Mouse (Mus musculus): ENCODE measurements around the gene Uox. TPM values are rescaled to one million over a fixed set of nuclear protein-coding genes. Genes with fewer than 3 reads are reported as not detected.

The Uox gene
- polyA plus RNA-seq, 1 experiment from 2014 or later: not detected

DNA sequence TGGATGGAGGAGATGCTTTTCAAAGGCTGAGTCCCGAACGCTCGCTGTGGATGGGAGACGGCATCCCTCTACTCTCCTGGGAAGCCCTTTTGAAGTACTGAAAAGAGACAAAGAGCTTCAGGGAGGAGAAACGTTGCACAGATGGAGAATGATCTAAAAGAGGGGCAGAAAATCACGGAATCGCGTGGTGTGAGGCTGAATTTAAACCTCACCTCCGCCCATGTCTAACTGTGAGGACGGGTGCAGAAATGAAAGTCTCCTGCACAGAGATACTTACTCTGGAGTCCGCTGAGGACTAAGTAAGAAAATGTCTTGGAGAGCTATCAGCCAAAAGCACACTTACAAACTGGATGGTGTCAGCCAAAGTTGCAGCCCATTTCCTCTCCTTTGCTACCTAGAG is 51.7 kb downstream of the Uox start:
- no peaks in the 10 kb centered on the region for H3K4me1 ChIP-seq (ENCODE audit: control insufficient read depth, insufficient read depth, low read length)
- WGBS: 78% methylated on average over 11 of the region's 11 CpGs
- no peak overlapping the region for H3K4me3 ChIP-seq (ENCODE audit: low read depth, low read length)
- no peaks in the 10 kb centered on the region for H3K9me3 ChIP-seq (replicated peaks; ENCODE audit: control insufficient read depth, low read length, poor library complexity, severe bottlenecking)
- no peaks in the 10 kb centered on the region for H3K36me3 ChIP-seq (ENCODE audit: control insufficient read depth, insufficient read depth, low read length)
- no peaks in the 10 kb centered on the region for H3K27me3 ChIP-seq (ENCODE audit: control insufficient read depth, insufficient read depth, low read depth, low read length)
- no peak overlapping the region for H3K27ac ChIP-seq (ENCODE audit: low read length)
- no peak for ATAC-seq
- H3K9ac ChIP-seq (ENCODE audit: low read depth, low read length): no peak overlapping the region
- no peak overlapping the region for H3K4me2 ChIP-seq (ENCODE audit: low read length)

GRCm38 (mm10) chr3:146625766-146626165 is 55.5 kb downstream of the Uox start:
- no peak for ATAC-seq
- H3K27ac ChIP-seq (ENCODE audit: low read length): no peak overlapping the region
- no peaks in the 10 kb centered on the region for H3K36me3 ChIP-seq (ENCODE audit: control insufficient read depth, insufficient read depth, low read length)
- no peak overlapping the region for H3K4me3 ChIP-seq (ENCODE audit: low read depth, low read length)
- WGBS: 94% methylated on average over 4 of the region's 4 CpGs
- no peaks in the 10 kb centered on the region for H3K27me3 ChIP-seq (ENCODE audit: control insufficient read depth, insufficient read depth, low read depth, low read length)
- H3K4me1 ChIP-seq (ENCODE audit: control insufficient read depth, insufficient read depth, low read length): no peaks in the 10 kb centered on the region
- no peak overlapping the region for H3K4me2 ChIP-seq (ENCODE audit: low read length)
- H3K9ac ChIP-seq (ENCODE audit: low read depth, low read length): no peak overlapping the region
- no peaks in the 10 kb centered on the region for H3K9me3 ChIP-seq (replicated peaks; ENCODE audit: control insufficient read depth, low read length, poor library complexity, severe bottlenecking)

DNA sequence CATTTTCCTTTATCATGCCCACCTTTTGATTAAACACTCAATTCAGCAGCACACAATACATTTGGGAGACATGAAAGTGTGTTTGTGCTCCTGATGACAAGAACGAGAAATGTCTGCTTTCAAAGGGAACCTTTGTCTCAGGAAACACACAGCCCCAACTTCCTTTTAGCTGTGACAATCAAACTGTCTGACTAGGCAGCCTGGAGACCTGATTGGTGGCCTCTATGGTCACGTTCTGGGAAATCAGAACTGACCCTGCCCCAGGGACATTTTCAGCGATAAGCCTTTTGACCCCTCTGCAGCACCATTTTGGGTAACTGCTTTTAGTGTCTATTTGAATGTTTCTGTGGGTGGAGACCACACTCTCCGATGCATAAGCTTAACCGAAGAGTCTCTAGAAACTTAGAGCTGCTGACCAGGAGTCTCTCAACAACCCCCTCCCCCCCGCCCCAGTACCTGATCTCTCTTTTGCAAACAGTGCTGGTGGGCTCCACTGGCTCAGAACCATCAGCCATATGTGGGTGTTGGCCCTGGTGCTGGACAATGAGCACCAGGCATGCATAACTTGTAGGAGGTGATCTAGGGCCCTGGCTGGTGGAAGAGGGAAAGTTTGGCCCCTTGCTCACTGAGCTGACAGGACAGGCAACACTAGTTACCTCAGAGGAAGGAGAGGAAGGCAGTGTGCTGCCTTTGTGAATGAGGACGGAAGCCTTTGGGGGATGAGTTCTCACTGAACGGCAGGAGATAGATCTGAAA is 58.2 kb downstream of the Uox start:
- ATAC-seq: no peak
- H3K9me3 ChIP-seq (replicated peaks; ENCODE audit: control insufficient read depth, low read length, poor library complexity, severe bottlenecking): no peaks in the 10 kb centered on the region
- no peak overlapping the region for H3K9ac ChIP-seq (ENCODE audit: low read depth, low read length)
- no peak overlapping the region for H3K27ac ChIP-seq (ENCODE audit: low read length)
- WGBS: 69% methylated on average over 8 of the region's 8 CpGs
- no peak overlapping the region for H3K4me2 ChIP-seq (ENCODE audit: low read length)
- H3K36me3 ChIP-seq (ENCODE audit: control insufficient read depth, insufficient read depth, low read length): no peaks in the 10 kb centered on the region
- H3K4me3 ChIP-seq (ENCODE audit: low read depth, low read length): no peak overlapping the region
- no peaks in the 10 kb centered on the region for H3K27me3 ChIP-seq (ENCODE audit: control insufficient read depth, insufficient read depth, low read depth, low read length)
- no peaks in the 10 kb centered on the region for H3K4me1 ChIP-seq (ENCODE audit: control insufficient read depth, insufficient read depth, low read length)

- Histone ChIP-seq H3K9me3 (replicated peaks; ENCODE audit: control insufficient read depth, low read length, poor library complexity, severe bottlenecking) (no peaks in the 10 kb centered on the region), H3K27ac (ENCODE audit: low read length) (no peak overlapping the region), H3K9ac (ENCODE audit: low read depth, low read length) (no peak overlapping the region), H3K4me3 (ENCODE audit: low read depth, low read length) (no peak overlapping the region), H3K4me2 (ENCODE audit: low read length) (no peak overlapping the region), H3K36me3 (ENCODE audit: control insufficient read depth, insufficient read depth, low read length) (no peaks in the 10 kb centered on the region), H3K27me3 (ENCODE audit: control insufficient read depth, insufficient read depth, low read depth, low read length) (no peaks in the 10 kb centered on the region), H3K4me1 (ENCODE audit: control insufficient read depth, insufficient read depth, low read length) (no peaks in the 10 kb centered on the region)
- ATAC-seq: no peak
- 91% methylated on average over 5 of the region's 5 CpGs for WGBS
Observed at GRCm38 (mm10) chr3:146632506-146632905, 62.3 kb downstream of the Uox start.

GRCm38 (mm10) chr3:146641818-146642427 is 71.7 kb downstream of the Uox start:
- Histone ChIP-seq H3K4me3 (ENCODE audit: low read depth, low read length) (no peak overlapping the region), H3K27ac (ENCODE audit: low read length) (peak overlapping the region; percentile 20; the same call in 1 of the 2 replicates), H3K9ac (ENCODE audit: low read depth, low read length) (no peak overlapping the region), H3K36me3 (ENCODE audit: control insufficient read depth, insufficient read depth, low read length) (no peaks in the 10 kb centered on the region), H3K4me1 (ENCODE audit: control insufficient read depth, insufficient read depth, low read length) (no peaks in the 10 kb centered on the region), H3K9me3 (replicated peaks; ENCODE audit: control insufficient read depth, low read length, poor library complexity, severe bottlenecking) (no peaks in the 10 kb centered on the region), H3K4me2 (ENCODE audit: low read length) (no peak overlapping the region), H3K27me3 (ENCODE audit: control insufficient read depth, insufficient read depth, low read depth, low read length) (no peaks in the 10 kb centered on the region)
- WGBS: 47% methylated on average over 4 of the region's 4 CpGs
- ATAC-seq: no peak

GRCm38 (mm10) chr3:146649311-146649894 is 79.2 kb downstream of the Uox start:
- no peaks in the 10 kb centered on the region for H3K9me3 ChIP-seq (replicated peaks; ENCODE audit: control insufficient read depth, low read length, poor library complexity, severe bottlenecking)
- H3K36me3 ChIP-seq (ENCODE audit: control insufficient read depth, insufficient read depth, low read length): no peaks in the 10 kb centered on the region
- WGBS: 76% methylated on average over 10 of the region's 10 CpGs
- no peak overlapping the region for H3K27ac ChIP-seq (ENCODE audit: low read length)
- H3K27me3 ChIP-seq (ENCODE audit: control insufficient read depth, insufficient read depth, low read depth, low read length): no peaks in the 10 kb centered on the region
- H3K4me1 ChIP-seq (ENCODE audit: control insufficient read depth, insufficient read depth, low read length): no peaks in the 10 kb centered on the region
- no peak for ATAC-seq
- H3K4me2 ChIP-seq (ENCODE audit: low read length): no peak overlapping the region
- no peak overlapping the region for H3K9ac ChIP-seq (ENCODE audit: low read depth, low read length)
- no peak overlapping the region for H3K4me3 ChIP-seq (ENCODE audit: low read depth, low read length)

DNA sequence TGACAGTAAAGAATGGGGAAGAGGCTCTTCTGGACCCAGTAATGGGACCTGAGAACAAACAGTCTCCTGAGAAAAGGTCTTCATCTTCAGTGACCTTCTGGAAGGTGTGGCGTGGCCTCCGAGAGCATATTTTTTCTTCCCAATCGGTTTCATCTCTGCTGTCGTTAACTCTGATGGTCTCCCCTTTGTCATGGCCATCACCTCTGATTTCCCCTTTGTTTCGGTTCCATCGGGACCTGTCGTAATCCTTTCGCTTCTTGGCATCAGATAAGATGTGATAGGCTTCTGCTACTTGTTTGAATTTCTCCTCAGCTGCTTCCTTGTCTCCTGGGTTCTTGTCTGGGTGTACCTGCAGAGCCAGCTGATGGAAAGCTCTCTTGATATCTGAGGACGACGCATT is 80.5 kb downstream of the Uox start:
- Histone ChIP-seq H3K27ac (ENCODE audit: low read length) (no peak overlapping the region), H3K9me3 (replicated peaks; ENCODE audit: control insufficient read depth, low read length, poor library complexity, severe bottlenecking) (no peaks in the 10 kb centered on the region), H3K4me2 (ENCODE audit: low read length) (no peak overlapping the region), H3K4me1 (ENCODE audit: control insufficient read depth, insufficient read depth, low read length) (no peaks in the 10 kb centered on the region), H3K4me3 (ENCODE audit: low read depth, low read length) (no peak overlapping the region), H3K27me3 (ENCODE audit: control insufficient read depth, insufficient read depth, low read depth, low read length) (no peaks in the 10 kb centered on the region), H3K36me3 (ENCODE audit: control insufficient read depth, insufficient read depth, low read length) (no peaks in the 10 kb centered on the region), H3K9ac (ENCODE audit: low read depth, low read length) (no peak overlapping the region)
- WGBS: 93% methylated on average over 10 of the region's 10 CpGs
- ATAC-seq: no peak

DNA sequence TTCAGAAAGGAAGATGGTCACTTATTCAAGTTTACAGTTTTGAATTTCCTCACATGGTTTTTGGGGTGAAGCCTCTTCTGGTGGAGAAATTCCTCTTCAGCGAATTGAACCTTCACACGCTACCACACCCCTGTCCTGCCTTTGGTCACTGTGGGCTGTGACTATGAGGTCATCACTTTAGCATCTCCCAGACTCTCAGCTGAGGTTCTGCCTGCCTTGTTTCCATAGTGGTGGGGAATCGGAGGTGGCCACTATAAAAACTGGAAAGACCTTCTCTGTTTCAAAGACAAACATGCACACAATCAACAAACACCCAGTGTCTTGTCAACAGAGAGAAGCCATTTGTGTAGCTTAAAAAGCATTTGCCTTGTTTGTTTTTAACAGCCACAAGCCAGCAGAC is 81.0 kb downstream of the Uox start, which contains the start of gene 4930503B20Rik:
Gene 4930503B20Rik, minus strand, starts transcription at position 101 of the 400 bp plus-strand sequence.
- no peak within 1 kb of the TSS for H3K27ac ChIP-seq (ENCODE audit: low read length)
- H3K4me3 ChIP-seq (ENCODE audit: low read depth, low read length): no peak within 1 kb of the TSS
- no peaks in the 10 kb centered on the region for H3K36me3 ChIP-seq (ENCODE audit: control insufficient read depth, insufficient read depth, low read length)
- WGBS: 87% methylated on average over 3 of the region's 3 CpGs
- no peaks in the 10 kb centered on the region for H3K4me1 ChIP-seq (ENCODE audit: control insufficient read depth, insufficient read depth, low read length)
- no peak within 1 kb of the TSS for H3K9ac ChIP-seq (ENCODE audit: low read depth, low read length)
- no peaks in the 10 kb centered on the region for H3K27me3 ChIP-seq (ENCODE audit: control insufficient read depth, insufficient read depth, low read depth, low read length)
- H3K9me3 ChIP-seq (replicated peaks; ENCODE audit: control insufficient read depth, low read length, poor library complexity, severe bottlenecking): no peaks in the 10 kb centered on the region
- no peak for ATAC-seq
- H3K4me2 ChIP-seq (ENCODE audit: low read length): no peak within 1 kb of the TSS

- Histone ChIP-seq H3K9me3 (replicated peaks; ENCODE audit: control insufficient read depth, low read length, poor library complexity, severe bottlenecking) (no peaks in the 10 kb centered on the region), H3K4me3 (ENCODE audit: low read depth, low read length) (no peak overlapping the region), H3K4me2 (ENCODE audit: low read length) (no peak overlapping the region), H3K9ac (ENCODE audit: low read depth, low read length) (no peak overlapping the region), H3K4me1 (ENCODE audit: control insufficient read depth, insufficient read depth, low read length) (no peaks in the 10 kb centered on the region), H3K36me3 (ENCODE audit: control insufficient read depth, insufficient read depth, low read length) (no peaks in the 10 kb centered on the region), H3K27me3 (ENCODE audit: control insufficient read depth, insufficient read depth, low read depth, low read length) (no peaks in the 10 kb centered on the region), H3K27ac (ENCODE audit: low read length) (no peak overlapping the region)
- ATAC-seq: no peak
- 89% methylated on average over 5 of the region's 5 CpGs for WGBS
Observed at GRCm38 (mm10) chr3:146652431-146652830, 82.2 kb downstream of the Uox start.

Measured in midbrain, embryonic 16.5 days (tissue).